Mouse (Mus musculus): ENCODE data around the gene Mepe.

Mepe gene

DNA sequence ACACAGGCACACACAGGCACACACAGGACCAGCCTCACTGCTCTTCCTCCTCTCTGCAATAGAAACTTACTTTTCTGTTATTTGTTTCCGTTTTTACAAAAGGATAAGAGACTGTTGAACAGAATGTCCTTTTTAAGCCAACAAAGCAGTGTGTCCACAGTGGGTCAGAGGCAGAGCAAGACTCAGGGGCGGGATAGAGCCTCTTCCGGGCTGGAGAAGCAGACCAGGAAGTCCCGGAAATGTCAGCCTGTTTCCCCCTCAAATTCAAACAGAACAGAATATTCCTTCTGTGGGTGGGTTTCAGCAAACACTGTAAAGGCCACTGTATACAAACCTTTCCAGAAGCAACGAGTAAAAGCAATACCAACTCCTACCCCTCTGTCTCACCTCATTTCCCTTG is 26.7 kb downstream of the Mepe start:
- DNase-seq (ENCODE audit: low read depth, low spot score) = no peak

DNA sequence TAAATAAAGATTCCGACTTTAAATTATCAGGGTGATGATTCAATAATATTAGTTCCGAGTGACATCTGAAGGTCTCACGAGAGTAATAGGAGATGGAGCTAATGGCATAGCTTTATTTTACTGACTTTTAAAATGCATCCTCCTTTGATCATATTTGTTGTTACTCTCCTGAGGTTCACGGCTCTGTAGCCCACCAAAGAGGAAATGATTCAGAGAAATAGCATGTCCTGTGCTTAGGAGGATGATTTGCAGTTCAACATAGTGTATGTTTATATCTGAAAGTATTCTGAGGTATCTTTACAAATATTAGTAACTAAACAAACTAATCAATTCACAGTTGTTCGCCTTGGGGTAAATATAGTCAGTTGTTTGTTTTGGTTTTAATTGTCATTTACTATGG is 32.4 kb downstream of the Mepe start:
- DNase-seq (ENCODE audit: low read depth, low spot score) = no peak

DNA sequence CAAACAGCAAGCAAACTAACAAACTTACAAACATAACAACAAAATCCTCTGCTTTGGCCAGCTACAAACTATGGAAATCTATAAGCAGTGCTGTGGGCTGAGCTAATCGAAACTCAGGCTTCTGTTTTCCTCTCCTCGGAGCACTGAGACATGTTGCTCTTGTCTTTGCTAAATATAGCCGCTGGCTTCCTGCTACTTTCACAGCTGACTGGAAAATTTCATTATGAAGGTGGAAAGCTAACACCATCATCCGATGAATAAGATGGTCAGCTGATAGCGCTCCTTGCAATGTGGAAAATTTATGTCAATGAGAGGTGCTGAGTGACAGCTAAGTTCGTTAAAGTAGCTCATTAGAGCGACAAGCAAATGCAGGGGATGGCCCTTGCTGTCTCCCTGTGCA is 33.5 kb downstream of the Mepe start:
- DNase-seq (ENCODE audit: low read depth, low spot score) = peak; percentile 50

DNA sequence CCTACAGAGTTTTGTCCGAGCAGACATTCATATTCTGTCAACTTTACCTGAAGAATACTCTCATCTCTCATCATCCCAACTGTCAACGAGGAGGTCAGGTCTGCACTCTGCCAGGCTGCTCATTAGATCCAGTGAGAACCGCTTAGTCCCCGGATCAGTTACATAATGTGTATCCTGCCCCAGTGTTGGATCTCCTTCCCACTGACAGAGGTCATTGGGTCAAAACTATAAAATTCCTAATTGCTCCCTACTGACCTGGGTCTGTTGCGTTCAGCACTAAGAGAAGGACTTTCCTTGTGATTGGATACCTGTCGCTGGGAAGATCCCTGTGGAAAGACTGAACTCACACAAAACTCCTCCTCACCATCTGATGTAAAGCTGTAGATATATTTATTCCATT is 34.1 kb downstream of the Mepe start:
- DNase-seq (ENCODE audit: low read depth, low spot score) = no peak

DNA sequence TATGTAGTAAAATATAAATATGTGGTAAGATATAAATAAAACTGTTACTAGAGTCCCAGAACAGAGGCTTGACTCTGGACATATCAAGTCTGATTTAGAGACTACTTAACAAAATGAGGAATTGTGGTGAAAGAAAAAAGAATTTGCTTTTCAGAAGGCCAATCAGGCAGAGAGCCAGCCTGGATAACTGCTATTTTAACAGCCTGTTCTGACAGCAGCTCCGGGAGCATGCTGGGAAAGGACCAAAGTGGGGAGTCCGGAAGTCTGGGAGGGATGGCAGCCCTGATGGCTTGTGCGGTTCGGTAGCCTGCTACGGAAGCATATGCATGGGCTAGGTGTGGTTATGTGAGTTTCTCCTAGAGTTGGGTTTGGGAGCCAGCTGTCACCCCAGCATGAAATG is 45.5 kb downstream of the Mepe start:
- DNase-seq (ENCODE audit: low read depth, low spot score) = no peak

DNA sequence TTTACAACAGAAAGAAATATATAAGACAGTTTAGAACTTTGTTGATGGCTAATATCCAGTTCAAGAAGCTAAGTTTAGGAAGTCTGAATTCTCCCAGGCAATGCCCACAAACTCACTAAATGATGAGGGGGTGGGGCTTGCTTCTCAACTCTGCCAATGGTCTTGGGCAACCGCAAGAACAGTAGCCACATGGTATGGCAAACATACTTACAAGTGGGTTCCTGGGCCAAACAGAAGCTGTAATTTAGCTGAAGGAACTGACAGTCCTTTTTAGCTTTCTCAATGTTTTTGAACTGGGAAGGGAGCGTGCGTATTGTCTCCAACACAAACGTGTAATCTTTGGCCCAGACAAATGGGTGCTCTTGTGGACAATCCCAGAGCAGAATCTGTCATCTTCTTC is 46.2 kb downstream of the Mepe start:
- DNase-seq (ENCODE audit: low read depth, low spot score) = no peak

DNA sequence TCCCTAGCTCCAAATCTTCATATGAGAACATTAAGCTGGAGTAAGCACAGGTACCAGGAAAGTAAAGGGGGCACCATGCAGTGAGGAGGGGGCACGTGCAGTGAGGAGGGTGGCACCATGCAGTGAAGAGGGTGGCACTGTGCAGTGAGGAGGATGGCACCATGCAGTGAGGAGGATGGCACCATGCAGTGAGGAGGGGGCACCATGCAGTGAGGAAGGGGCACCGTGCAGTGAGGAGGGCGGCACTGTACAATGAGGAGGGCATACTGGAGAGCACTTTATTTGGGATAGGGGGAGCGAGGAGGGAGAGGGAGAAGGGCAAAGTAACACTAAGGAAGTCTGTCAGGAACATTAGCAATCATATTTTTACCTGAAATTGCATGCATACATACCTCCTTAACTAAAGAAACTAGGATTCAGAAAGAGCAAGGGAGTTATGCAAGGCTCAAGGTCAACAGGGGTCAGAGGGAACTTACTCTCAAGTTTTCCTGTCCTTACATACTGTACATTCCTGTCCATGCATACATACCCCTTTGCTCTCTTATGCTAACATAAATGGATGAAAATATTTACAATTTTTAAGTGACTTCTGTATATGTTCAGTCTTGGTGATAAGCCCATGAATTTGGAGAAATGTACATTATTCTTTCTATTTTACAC is 48.6 kb downstream of the Mepe start:
- DNase-seq (ENCODE audit: low read depth, low spot score) = no peak

DNA sequence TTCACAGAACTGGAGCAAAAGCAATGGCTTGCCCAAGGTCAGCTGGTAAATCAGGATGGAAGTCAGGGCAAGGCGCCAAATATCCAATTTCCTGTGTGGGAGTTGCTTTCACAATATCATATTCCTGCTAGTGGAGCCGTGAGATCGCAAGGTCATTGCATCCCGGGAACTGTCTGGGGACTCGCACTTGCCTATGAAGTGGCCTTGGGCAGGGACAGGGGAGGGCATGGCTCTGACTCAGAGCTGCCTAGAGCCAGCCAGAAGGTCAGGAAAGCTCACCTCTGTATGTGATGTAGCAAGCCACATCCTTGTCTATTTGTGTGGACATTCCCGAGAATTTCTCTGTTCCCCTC is 49.2 kb downstream of the Mepe start:
- no peak for DNase-seq (ENCODE audit: low read depth, low spot score)

DNA sequence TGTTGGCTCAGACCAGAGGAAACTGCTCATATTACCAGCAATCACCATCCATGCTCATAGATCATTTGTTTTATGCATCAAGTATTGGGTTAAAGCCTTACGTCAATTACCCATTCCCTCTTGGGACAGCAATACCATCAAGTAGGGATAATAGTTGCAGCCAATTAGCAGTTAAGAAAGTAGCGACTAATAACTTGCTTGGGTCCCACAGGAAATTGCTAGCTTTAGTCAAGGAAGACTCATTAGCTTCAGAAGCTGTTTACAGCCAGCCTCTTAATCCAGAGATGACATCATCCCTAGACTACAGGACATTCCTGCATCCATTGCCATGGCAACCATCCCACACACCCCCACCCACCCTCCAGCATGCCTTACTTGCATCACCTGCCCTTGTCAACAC is 50.0 kb downstream of the Mepe start:
- DNase-seq (ENCODE audit: low read depth, low spot score) = no peak

DNA sequence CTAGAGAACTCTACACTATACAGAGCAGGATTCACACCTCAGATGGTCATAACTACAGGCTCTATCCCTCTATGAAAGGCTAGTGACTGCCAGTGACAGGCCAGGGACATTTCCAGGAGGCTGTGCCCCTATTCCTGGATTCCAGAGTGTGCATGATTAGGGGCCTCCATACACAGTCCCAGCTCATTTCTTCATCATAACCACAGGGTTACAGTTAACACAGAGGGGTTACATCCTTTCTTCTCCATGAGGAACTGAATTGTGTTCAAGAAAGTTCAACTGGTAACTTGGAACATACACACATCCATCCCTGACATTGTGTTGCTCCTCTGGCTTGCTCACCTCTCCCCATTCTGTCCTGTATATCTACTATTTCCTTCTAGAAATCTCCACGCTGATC is 51.8 kb downstream of the Mepe start:
- DNase-seq (ENCODE audit: low read depth, low spot score) = no peak

DNA sequence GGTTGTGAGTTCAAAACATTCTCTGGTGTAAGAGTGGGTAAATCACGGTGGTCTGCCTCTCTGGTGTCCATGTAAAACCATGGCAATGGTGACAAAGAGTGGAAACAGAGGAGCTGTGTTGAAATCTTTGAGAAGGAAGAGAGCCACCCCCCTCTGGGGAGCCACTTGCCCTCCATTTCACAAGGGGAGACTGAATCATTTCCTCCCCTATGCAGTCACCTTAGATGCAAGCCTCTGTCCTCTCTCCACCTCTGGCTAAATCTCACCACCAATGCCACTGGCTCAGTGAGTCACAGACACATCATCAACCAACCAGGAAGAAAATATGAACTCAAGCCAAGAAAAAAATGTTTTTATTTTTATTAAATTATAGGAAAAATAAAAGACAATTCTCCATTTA is 55.4 kb downstream of the Mepe start:
- DNase-seq (ENCODE audit: low read depth, low spot score) = no peak

DNA sequence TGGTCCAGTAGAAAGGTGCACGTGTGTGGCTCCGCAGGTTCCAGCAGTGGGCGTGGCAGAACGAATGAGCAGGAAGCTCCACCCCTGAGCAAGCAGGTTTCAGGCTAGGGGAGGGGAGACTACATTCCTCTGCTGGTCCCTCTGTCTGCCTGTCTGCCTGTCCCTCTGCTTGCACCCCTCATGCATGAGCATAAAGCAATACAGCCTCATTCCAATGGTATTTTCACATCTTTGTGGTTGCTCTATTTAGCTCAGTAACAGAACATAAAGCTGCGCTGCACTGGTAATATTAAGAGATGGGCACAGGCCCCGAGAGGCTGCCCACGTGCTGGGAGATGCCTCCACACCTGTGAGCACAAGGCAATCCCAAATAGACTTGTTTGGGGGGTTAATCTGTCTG is 56.5 kb downstream of the Mepe start:
- DNase-seq (ENCODE audit: low read depth, low spot score) = no peak

DNA sequence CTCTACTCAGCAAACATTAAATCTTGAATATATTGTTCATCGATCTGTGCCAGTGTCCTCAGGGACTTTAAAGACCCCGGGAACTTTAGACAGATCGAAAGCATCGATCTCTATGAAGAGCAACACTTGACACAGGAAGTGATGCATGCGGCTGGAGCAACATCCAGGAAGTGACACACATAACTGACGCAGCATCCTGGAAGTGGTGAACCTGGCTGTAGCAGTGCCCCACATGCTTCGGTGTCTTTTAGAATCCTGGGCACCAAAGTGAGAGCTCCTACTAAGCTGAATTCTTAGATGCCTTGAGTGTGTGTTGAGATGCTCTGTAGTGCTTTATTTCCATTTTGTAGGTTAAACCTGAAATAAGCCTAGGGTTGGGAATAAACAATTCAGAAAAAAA is 59.4 kb downstream of the Mepe start:
- no peak for DNase-seq (ENCODE audit: low read depth, low spot score)

DNA sequence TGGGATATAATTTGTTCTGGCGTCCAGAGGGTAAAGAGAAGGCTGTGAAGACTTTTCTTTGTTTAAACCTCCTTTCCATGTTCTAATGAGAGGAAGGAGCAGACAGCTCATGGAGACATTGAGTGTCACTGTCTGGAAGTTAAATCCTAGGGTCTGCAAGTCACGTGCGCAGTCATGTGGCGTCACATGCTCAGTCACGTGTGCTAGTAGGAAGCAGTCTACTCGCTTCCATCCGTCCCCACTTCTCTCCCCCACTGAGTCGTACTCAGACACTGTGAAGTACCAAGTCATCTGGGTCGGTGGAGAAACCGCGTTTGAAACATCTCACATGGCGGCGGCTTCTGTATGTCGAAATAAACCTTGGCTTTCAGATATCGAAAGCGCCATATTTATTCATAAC is 60.4 kb downstream of the Mepe start:
- no peak for DNase-seq (ENCODE audit: low read depth, low spot score)

DNA sequence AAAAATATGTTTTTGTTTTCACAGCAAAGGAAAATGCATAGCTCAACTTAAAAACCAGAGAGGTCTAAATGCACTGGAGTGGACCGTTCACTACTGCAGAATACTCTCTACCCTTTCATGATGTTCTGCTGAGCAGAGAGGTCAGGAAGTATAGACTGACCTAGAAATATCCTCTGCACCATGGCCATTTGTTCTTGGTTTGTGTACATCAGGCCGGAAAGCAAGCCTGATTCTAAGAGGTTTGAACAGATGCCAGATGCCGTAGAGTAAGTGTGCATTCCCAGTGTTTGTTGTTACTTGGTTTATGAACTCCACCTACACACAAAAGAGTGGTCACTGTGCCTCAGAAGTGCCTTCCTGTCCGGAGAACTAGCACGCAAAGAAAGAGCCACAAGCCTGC is 61.8 kb downstream of the Mepe start:
- no peak for DNase-seq (ENCODE audit: low read depth, low spot score)

Measured in telencephalon, adult 2 months (tissue).